Mouse (Mus musculus): ENCODE results near the gene Gm13288.
"Not testable (repeated sequence)": the region's sequence is repeated elsewhere in the genome, so short reads cannot be mapped to it uniquely, and the experiment has no call there.

DNA sequence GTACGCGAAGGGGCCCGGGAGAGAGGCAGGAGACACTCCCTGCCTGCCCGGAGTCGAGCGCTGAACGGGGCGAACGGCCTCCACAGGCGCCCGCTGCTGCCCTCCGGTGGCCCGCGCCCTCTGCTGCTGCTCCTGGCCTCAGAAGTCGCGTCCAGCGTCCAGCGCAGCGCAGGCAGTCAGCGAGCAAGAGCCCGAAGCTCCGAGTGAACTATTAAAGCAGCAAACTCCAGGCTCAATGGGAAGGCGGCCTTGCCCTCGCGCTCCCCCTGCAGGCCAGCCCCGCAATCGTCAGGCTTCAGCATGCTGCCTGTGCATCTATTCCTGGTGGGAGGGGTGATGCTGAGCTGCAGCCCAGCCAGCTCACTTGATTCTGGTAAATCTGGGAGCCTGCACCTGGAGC, 19.9 kb upstream of the Gm13288 start, which contains the start of gene Gm13276:
- TF ChIP-seq CTCF, EP300 (IDR thresholded peaks at IDR 0.05; ENCODE audit: low read depth): not testable (repeated sequence)

All from heart, postnatal 0 days (tissue).